Mouse (Mus musculus) ovary, postnatal 36 days (tissue): ENCODE measurements around the gene Nova2.

Source experiments
- DNase-seq: peaks from one replicate; pipeline ENCODE4 v3.0.0; 2022; ENCODE audit warnings: low spot score, mixed read lengths

The Nova2 gene

DNA sequence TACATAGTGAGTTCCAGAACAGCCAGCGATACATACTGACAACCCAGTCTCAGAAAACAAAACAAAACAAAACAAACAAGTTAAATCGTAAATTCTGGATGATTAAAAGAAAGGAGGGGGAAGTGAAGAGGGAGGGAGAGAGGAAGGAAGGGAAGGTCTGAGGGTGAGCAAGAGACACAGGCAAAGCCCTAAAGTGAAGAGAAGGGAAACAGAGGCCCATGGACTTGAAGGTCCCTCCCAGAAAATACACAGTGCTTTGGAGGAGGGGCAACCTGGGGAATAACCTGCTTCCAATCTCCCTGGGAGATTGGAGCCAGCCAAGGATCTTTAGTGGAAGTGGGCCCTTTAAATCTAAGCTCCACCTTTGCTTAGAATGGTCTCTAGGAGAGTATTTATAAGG is 61.4 kb downstream of the Nova2 start, which contains the start of gene Nanos2:
TSS of gene Nanos2 (plus strand) at position 301 of the 400 bp plus-strand sequence.
- no peak for DNase-seq

DNA sequence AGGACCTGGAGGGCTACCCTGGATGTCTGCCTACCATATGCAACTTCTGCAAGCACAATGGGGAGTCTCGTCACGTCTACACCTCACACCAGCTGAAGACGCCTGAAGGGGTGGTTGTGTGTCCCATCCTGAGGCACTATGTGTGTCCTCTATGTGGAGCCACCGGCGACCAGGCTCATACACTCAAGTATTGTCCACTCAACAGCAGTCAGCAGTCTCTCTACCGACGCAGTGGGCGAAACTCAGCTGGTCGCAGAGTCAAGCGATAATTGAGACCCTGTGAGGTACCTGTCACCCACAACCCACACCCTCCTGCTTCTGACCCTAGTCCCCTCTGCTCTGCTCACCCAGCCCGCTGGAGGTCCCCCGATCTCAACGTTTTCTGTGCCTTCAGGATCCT is 62.1 kb downstream of the Nova2 start:
- no peak for DNase-seq

DNA sequence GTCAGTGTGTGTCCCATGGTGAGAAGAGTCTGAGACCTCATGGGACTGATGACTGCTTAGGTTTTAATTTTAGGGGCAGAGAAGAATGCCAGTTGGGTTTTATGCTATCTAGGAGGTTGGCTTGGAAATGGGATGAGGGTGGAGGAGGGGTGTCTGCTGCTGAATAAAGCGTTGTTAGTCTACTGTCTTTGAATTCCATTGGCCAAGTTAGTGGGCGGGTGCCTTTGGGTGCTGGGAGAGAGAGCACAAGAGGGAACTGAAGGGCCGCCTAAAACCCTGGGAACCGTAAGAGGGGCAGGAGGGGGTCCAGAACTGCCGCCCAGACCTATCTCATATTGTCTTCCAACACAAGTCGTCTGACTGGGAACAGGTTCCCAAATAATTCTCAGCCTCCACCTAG is 63.1 kb downstream of the Nova2 start:
- no peak for DNase-seq

DNA sequence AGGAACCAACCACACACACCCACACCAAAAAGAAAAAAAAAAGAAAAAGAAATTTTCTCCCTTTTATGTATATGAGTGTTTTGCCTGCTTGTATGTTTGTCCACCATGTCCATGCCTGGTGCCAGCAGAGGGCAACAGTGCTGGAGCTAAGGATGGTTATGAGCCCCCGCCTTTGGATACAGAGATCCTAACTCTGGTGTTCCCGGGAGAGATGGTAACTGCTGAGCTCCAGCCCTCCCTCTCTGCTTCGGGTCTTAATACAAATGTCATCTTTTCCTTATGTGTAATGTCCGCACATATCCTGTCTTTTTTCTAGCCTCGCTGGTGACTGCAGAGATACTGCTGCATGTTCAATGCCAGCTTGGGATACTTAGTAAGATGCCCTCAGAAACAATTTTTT is 64.3 kb downstream of the Nova2 start:
- DNase-seq: no peak

DNA sequence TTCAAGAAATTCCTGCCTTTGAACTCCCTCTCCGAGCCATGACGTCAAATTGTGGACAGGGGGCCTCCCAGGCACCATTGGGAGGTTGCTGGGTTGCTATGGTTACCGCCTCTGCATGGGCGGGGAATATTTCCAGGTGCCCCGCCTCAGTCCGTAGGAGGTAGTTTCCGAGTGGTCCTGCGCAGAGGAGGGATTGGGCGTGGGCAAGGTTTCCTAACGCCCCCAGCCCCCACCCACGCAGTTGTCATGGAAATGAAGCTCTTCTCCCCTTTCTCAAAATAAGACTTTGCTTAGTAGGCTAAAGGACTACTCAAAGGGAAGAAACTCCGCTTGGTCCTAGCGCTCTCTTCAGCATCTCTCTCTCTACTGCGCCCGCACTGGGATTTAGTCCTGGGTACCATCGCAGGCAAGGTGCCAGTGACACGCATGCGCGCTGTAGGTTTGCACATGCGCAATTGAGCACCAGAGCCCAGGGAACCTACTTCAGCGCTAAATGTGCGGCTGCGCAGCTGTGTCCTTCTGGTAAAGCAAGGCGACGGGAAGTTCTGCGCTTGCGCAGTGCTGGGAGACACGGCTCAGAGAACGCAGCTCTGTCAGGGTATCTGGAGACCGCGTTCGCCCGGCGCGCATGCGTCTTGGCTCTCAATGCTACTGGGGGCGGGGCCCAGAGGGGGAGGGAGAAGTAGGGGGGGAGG is 65.1 kb downstream of the Nova2 start, which contains the start of gene Mypop:
TSS of gene Mypop (plus strand) at position 645 of the 695 bp plus-strand sequence.
- DNase-seq: peak; percentile 99

DNA sequence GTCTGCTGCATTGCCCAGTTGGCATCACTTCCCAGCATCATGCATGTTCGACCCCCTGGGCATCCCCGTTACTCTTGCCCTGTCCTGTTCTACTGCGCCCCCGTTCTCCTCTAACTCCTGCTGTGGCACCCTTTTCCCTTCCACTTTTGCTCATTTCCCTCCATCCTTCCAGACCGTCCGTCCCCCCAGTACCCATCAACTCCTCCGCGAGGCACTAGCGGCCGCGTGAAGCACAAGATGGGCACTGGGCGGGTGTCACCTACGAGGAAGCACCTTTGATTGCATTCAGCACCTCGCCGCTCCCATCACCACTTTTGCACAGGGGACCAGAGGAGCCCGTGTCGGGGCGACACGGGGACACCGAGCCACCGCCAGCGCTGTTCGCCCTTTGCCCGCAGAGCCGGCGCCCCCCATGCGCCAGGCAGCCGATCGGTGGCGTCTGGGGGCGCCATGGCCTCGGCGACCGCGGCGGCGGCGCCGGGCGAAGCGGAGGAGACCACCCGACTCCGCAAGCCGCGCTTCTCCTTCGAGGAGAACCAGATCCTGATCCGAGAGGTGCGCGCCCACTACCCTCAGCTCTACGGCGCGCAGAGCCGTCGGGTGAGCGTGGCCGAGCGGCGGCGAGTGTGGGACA is 66.1 kb downstream of the Nova2 start:
- DNase-seq: no peak

DNA sequence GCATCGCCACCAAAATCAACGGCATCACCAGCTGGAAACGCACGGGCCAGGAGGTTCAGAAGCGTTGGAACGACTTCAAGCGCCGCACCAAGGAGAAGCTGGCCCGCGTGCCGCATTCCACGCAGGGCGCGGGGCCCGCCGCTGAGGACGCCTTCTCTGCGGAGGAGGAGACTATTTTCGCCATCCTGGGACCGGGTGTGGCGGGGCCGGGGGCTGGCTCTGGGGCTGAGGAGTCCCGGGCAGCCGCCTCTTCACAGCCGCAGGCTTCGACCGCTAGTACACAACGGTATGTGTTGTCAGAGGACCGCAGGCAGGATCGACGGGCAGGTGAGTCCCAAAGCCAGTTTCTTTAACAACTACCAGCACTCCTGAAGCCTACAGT is 66.6 kb downstream of the Nova2 start:
- DNase-seq: peak; percentile 42

DNA sequence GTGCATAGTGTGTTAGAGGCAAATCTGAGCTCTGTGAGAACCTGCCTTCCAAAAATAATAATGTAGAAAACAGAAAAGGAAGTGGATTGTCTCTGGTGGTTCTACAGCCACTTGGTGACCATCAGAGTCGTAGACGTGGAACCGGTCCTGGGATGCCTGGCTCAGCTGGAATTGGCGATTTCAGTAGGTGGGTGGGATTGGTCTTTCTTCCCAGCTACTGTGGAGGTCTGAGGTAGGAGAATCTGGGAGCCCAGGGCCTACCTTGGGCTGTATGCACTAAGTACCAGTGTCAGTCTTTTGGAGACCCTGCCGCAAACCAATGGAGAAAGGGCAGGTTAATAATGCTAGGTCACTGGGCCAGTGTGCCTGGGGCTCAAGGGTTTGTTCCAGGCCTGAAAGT is 67.3 kb downstream of the Nova2 start:
- no peak for DNase-seq

DNA sequence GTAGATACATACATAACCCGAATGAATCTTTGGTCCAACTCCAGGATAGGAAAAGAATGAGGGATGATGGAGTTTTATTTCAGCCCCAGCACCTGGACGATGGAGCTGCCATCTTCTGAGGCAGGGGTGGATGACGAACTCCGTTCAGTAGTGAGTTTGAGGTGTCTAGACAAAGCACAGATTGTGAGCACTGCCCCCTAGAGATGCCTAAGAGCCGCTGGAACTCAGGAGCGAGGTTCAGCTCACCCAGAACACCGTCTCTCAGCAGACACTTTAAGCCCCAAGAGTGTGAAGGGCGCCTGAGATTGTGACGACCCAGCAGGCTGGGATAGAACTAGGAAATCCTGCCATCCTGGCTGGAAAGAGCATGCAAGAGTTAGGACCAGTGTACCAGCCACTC is 73.1 kb downstream of the Nova2 start:
- no peak for DNase-seq

DNA sequence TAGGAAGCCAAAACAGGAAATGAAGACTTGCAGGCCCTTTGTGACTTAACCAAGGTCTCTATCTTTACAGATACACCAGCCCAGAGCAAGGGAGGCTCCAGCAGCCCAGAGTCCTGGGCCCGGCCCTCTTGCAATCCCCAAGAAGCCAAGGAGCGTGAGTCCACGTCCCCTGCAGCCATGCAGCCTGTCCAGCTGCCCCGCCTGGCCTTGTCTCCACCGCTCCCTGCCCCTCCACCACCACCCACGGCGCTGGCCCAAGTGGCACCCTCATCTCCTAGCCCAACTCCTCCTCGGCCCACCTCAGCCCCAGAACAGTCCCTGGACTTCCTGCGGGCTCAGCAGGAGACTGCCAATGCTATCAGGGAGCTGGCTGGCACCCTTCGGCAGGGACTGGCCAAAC is 74.7 kb downstream of the Nova2 start:
- DNase-seq: no peak

DNA sequence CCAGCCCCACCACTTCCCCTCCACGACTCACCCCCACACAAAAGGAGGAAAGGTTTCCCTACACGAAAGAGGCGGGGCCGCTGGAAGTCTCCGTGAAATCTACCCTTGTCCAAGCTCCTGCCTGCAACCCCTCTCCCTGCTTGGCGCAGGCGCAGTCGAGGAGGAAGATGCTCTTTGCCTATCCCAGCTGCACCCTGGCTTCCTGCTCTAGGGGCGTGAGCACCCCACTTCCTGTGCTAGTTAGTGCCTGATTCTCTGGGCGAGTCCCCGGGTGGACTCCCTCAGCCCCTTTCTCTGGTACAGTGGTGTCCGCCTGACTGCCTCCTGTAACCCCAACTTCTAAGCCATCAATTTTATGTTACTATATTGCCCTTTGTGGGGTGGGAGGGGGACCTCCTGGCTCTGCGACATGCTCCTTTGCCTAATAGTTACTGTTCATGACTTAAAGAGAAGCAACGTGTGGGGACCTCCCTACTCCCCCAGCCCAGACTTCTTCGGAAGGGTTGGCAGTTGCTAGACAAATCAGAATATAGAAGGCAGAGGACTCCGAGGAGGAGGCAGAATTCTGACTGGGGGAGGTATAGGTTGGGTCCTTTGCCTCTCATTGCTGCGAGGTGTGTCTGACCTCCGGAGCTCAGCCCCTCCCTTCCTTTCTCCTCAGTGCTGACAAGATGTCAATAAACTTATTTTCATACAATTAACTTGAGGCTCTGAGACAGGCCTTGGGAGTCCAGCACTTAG is 75.5 kb downstream of the Nova2 start:
- peak; percentile 52 for DNase-seq

DNA sequence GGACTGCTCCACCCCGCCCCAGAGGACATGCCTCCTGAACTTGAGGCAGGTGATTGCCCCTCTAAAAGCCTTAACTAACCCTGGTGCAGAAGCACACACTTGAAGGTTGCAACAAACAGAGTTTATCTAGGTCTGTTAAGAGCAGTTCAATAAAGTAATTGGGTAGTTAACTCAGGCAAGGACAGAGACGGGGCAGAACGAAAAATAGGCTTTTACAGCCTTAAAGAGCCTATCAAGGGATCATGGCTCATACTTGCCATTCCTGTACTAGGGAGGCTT is 76.1 kb downstream of the Nova2 start:
- DNase-seq: no peak

DNA sequence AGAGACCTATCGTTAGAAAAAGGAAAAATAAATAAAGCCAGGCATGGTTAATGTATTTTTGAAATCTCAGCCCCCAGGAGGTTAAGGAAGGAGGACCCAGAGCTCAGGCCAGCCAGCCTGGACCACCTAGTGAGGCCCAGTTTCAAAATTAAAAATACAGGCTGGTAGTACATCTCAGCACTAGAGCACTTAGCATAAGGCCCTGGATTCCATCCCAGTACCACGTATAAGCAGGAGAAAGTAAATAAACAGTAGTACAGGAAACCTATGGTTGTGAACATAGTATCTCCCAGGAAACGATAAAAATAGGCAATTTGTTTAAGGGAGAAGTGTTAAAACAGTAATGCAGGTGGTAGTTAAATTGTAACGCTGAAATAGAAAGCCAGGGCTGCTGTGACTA is 76.4 kb downstream of the Nova2 start:
- DNase-seq: no peak

DNA sequence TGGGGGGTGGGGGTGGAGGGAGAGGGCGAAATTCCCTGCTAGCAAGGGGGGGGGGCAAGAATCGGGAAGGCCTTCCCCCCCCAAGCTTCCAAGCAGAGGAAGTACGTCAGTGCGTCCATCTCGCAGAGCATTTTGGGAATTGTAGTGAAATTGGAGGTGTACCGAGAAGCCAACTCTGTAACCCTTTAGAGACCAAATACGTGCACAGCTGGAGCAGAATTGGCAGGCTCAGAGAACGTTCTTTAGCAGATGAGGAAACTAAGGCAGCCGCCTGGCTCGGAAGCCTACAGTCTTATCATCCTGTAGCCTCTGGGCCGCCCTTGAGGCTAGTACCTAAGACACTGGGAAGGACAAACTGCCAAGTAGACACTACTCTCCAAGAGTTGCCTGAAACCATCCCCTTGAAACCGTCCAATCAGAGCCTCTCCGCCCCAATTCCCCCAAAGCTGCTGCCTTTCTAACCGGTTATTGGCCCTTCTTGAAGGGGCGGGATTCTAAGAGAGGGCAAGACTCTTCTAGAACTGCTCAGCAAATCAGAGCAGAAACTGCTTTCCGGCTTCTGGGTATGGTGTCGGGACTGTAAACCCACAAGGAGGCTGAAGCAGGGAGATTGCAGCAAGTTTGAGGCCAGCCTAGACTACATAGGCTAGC is 77.3 kb downstream of the Nova2 start:
- peak; percentile 54 for DNase-seq

DNA sequence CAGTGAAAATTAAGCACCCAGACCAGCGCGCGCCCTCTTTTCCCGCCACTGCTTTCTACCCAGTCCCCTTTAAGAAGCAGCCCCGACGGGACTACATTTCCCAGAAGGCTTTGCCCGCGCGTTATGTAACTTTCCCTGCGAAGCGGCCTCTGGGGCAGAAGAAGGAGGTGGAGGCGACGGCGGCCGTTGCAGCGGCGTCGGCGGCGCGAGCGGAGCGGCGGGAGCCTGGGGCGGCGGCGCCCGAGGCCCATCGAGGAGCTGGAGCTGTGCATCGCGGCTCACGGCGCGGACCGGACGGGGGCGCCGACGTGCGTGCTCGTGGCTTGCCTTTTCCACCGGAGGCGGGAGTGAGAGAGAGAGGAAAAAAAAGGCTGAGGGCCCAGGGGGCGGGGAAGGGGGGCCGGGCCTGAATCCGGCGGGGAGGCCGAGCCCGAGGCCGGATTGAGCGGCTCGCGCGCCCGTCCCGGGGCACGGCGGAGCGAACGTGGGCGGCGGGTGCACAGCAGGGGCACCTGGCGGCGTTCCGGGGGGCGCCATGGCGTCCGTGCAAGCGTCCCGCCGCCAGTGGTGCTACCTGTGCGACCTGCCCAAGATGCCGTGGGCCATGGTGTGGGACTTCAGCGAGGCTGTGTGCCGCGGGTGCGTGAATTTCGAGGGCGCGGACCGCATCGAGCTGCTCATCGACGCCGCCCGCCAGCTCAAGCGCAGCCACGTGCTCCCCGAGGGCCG is 78.4 kb downstream of the Nova2 start, which contains the start of gene Irf2bp1:
TSS of gene Irf2bp1 (plus strand) at position 143 of the 729 bp plus-strand sequence.
- peak; percentile 91 for DNase-seq

DNA sequence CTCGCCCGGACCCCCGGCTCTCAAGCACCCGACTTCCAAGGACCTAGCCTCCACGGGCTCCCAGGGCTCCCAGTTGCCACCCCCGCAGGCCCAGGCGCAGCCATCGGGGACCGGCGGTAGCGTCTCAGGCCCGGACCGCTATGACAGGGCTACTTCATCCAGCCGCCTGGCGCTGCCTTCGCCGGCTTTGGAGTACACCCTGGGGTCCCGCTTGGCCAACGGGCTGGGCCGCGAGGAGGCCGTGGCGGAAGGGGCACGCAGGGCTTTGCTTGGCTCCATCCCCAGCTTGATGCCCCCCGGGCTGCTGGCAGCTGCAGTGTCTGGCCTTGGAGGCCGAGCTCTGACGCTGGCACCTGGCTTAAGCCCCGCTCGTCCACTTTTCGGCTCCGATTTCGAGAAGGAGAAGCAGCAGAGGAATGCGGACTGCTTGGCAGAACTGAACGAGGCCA is 79.0 kb downstream of the Nova2 start:
- DNase-seq: no peak

DNA sequence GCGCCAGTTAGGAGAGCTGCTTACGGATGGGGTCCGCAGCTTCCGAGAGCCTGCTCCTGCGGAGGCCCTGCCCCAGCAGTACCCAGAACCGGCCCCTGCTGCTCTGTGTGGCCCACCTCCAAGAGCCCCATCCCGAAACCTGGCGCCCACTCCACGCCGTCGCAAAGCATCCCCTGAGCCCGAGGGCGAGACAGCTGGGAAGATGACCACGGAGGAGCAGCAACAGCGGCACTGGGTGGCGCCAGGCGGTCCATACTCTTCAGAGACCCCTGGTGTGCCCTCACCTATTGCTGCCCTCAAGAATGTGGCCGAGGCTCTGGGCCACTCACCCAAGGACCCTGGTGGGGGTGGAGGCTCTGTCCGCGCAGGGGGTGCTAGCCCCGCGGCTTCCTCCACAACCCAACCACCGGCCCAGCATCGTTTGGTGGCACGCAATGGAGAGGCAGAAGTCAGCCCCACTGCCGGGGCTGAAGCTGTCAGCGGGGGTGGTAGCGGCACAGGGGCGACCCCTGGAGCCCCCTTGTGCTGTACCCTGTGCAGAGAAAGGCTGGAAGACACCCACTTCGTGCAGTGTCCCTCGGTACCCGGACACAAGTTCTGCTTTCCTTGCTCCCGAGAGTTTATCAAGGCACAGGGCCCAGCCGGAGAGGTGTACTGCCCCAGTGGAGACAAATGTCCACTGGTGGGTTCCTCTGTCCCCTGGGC is 79.9 kb downstream of the Nova2 start:
- DNase-seq: no peak

DNA sequence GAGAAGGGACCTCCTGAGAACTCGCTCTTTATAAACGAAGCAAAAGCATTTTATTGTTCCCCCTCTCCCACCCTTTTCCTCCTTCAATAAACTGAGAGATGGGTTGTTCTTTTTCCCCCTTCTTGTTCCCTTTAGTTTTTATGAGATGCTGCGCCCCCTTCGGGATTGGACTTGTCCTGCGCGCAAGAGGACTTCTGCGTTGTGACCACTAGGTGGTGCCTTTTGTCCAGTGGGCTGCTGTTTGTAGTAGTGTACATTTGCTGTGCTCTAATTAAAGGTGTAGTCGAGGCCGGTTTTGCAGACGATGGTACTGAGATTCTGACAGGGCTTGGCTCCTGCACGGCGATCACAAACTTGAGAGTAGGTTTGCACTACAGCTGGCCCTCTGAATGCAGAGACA is 80.8 kb downstream of the Nova2 start:
- DNase-seq: peak; percentile 77

DNA sequence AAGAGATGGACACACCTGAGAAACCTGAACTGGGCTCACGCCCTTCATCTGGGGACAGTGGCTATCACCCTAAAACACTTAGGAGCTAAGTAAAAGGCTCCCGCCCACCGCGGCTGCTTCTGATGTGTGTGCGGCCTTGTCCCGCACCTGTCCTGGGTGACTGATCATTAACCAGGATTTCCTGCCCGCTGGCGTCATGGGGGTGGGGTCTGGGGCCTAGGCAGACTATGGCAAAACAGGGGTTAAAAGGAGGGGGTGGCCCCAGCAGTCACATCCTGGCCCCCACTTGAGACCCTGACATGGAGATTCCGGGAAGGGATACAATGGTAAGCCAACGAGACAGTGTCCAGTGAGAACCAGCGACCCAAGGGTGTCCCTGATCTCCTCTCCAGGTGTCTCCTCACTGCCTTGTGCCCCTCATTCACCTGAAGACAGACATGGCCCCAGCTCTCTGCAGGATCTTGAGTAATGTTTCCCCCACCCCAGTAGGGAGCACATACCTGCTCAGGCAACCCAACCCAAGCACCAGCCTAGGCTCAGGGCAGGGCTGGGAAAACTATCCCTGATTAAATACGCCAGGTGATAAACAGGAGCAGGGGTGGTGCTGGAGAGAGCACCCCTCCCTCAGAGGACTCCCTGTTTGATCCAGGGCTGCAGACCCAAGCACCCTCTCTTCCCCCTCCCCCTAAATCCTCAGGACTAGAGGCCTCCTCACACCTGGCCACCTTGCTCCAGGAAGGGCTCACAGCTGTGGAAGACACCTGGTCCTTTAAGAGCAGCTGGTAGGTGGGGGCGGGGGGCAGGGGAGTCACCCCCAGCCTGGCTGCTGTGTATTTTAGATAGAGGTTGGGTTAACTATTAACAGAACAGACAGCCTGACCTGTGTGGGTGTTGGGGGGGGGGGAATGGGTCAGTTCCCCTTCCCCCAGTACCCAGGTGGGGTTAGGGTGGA is 81.6 kb downstream of the Nova2 start:
- no peak for DNase-seq

DNA sequence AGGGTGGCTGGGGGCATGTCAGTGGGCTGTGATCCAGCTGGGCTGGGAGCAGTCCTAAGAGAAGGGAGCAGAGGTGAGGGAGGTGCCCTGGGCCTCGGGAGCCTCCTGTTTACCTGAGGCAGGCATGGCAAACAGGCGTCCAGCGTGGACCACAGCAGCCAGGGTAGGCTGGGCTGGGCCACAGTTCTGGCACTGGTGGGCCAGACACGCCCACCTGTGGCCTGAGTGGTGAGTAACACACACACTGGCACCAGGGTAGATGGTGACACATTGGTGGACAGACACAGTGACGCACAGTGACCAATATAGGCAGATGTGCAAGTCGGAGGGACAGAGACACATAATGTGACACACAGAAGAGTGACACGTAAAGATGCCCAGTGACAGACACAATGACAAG is 84.9 kb downstream of the Nova2 start:
- no peak for DNase-seq
